Mouse (Mus musculus) cerebellum, adult 2 months (tissue): ENCODE results near the gene Fstl4.

Experiments used
- CTCF ChIP-seq: fragments of 200-500 bp; IDR thresholded peaks from 2 replicates; pipeline ENCODE4 v1.5.1; 2011; ENCODE audit warnings: low read depth, mild to moderate bottlenecking, control low read depth, low read length, moderate library complexity, borderline replicate concordance; ENCODE audit not compliant: insufficient read depth
- POLR2A ChIP-seq: fragments of 200-500 bp; IDR thresholded peaks from 2 replicates; pipeline ENCODE4 v1.6.1; 2011; ENCODE audit warnings: low read length, control low read depth, borderline replicate concordance; ENCODE audit not compliant: insufficient read depth

DNA sequence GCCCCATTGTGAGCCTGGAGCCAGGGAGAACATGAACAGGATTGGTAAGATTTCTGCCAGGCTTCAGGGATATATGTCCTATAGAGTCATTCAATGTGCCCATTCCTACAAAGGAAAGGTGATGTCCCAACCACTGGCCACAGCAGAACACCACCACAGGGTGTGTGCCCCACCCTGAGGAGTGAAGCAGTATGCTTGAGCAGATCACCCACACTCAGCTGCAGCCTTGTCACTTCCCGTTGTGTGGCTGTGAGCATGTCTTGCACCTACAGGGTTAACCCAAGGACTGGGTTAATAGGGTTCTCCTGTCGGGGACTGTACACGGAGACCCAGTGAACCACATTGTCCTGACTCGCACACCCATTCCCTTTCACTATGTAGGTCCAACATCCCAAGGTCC, 351.3 kb downstream of the Fstl4 start:
- no peak for TF ChIP-seq CTCF
- no peak for TF ChIP-seq POLR2A
